Mouse (Mus musculus) G1E-ER4 (cell line): ENCODE data around the gene Mroh2a. TPM values are rescaled to one million over a fixed set of nuclear protein-coding genes. Genes with fewer than 3 reads are reported as not detected.

Experiments
- GATA1 ChIP-seq: IDR thresholded peaks from one replicate; pipeline ENCODE4 v1.8.0; 2012; ENCODE audit warnings: low read length, inconsistent platforms
- polyA plus RNA-seq: library from polyadenylated mRNA; stranded (reverse); fragments of >175 nt; gene quantifications from 2 replicates; pipeline ENCODE4 v1.2.3, GENCODE M21; 2012

Mroh2a gene
- polyA plus RNA-seq, 1 experiment, result not detected

DNA sequence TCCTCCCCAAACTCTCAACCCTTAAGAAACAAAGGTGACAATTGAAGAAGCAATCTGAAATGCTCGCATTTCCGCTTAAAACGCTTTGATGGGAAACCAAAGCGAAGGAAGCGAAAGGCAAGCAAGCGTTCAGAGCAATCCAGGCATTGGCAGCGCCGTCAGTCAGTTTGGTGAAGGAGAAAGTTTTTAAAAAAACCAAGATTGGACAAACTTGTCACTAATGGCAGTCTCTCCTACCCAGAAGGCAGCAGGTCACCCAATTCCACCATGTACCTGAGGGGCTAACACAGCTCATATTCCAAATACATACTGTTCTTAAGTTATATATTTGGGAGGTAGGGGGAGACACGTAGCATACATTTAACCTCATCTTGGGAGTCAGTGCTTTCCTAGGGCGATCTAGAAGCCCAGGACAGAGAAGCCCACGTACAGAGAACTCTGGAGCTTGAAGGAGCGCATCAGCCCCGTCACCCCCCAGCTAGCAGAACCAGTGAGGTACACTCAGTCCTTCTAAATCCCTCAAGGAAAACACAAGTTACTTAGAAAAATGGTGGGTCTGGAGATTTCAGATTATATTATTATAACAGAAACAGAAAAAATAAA, 48.4 kb downstream of the Mroh2a start:
- TF ChIP-seq GATA1, result no peak

DNA sequence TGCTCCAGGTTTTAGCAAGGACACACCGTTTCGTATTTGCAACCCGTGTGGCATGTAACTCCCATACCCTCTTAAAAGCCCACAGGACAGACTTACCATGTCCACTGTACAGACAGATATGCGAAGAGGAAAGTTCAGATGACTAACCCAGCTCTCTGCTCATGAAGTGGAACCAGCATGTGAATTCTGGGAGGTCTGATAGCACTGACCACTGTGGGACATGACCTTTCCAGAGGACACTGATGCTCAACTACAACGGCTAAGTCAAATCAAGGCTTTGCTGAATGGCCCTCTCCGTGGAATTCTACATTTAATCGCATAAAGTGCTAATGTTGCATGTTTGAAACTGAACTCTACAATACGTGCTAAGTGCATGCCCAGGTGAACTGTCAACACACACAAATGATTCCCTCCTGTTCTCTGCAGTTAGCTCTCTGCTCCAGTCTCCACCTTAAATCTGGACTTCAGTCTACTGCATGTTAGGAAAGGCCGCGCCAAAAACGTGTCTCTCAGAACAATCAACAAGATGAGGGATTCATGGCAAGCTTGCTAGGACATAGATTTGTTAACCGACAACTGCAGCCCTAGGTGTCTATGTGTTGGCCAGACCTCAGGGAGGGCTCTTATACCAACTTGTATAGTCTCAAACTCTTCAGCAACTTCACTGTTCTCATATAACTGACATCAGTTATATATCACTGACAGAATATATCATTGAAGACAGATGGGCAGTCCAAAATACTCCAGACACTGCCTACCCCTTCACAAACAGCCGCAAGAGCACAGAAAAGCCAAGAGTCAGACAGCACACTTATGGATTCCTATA, 49.1 kb downstream of the Mroh2a start:
- no peak for TF ChIP-seq GATA1

DNA sequence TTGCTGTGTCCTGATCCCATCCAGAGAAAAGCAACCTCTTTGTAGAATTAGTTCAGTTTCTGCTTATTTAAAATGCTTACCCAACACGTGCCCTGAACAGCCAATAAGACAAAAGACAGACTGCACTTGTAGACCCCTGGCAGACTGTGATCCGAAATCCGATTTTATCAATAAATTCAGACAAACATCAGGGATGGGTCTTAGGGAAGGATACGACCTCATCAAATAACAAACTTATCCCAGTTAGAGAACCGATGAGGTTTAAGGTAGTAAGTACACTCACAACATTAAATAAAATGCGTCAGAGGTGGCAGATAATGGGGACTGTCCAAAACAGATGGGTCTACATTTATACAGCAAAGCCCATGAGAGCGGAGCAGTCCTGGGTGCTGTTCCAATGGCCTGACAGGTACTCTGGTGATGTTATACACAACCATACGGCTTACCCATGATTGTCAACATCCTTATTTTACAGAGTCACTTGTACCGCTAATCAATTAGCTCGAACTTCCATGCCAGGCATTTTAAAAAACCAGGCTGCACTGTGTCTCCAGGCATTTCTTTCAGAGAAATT, 49.8 kb downstream of the Mroh2a start:
- TF ChIP-seq GATA1, result no peak

DNA sequence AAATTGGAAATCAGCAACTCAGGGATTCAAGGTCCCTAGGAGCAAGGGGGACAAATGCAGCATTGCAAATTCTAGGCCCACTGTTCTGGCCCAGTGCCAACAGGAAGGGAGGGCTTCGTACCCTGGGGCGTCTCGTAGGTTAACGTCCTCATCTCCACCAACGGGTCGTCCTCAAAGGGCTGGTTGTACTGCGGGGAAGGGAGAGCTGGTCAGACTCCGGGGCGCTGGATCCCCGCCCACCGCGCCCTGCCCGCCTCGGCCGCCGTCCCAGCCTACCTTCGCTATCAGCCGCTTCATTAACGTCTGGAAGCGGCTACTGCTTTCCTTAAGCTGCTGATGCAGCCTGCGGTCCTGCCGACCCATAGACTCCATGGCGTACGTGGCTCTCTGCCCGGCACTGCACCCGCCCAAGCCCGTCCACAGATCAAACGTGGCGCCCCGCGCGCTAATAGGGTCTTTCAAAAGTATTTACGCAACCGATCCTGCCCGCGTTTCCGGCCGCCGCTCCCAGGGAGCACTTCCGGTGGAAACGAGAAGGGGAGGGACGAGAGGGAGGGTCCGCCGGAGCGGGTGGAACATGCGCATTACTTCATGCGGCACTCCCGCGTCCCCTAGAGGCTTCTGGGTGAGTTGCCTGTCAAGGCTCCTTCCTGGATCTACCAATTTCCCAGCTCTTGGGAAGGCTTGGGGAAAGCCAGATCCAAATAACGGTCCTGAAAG, 50.5 kb downstream of the Mroh2a start, which contains the start of the genes Hjurp and Trpm8:
TSS of gene Hjurp (minus strand) at position 536 of the 720 bp plus-strand sequence.
TSS of gene Trpm8 (plus strand) at position 564 of the 720 bp plus-strand sequence.
- TF ChIP-seq GATA1, result no peak

DNA sequence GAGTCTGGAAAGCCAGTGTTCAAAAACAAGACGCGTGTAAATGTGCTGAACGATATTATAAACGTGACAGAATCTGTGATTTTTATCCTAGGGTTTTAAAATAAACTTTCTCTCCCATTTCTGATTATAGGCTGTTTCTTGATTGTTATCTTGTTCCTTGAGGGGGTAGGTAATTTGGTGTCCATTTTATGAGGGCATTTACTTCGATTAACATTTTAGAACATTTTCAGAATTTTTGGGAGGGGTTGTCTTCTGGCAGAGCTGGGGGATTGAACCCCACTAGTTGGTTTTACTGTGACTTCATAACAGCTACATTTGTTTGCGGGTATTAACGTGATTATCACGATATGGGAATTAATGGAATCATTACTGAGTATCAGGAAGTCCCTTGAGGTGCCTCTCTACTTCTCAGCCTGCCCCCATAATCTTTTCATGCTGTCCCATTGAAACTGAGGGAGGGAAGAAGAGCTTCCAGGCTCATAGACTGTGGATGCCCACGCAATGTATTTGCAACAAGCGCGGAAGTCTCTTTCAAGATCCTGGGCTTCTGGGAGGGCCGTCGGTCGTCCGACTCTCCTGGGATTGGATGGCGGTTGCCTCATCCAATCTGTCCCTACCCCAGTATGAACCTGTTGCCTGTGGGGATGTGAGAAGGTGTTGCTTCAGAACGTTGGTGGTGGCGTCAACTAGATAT, 51.2 kb downstream of the Mroh2a start:
- TF ChIP-seq GATA1, result no peak

DNA sequence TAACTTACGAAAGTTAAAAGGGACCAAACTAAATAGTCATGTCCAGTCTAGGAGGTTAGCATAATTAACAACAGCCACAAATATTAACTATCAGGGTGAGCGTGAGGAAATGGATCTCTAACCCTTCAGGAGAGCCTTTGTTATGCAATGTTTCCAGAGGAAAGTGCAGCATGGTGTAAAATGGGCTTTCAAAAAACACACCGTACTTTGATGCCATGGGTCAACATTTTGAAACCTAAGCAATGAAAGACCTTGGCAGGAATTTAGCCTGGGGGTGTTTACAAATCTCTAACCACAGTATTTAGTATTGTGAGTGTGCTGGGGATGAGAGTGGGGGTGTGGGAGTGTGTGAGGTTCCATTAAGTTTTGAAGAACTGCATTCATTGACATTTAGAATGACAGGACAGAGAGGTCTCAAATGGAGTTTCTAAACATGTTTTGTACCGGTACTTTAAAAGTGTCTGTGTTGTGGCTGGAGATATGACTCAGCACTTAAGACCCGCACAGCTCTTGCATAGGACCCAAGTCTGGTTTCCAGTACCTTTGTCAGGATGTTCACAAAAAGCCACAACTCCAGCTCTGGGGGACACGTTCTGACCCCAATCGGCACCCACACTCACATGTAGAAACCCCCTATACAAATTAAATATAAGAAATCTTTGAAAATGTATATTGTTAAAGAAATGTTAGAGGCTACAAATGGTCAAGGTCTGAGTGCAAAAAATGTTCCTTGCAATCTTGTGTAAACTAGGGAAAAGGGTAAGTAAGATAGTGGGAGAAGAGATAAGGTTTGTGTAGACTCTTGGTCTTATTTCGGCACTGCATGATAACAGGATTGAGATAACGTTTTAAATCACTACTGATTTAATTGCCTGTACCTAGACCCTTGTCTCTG, 52.6 kb downstream of the Mroh2a start:
- TF ChIP-seq GATA1, result no peak

DNA sequence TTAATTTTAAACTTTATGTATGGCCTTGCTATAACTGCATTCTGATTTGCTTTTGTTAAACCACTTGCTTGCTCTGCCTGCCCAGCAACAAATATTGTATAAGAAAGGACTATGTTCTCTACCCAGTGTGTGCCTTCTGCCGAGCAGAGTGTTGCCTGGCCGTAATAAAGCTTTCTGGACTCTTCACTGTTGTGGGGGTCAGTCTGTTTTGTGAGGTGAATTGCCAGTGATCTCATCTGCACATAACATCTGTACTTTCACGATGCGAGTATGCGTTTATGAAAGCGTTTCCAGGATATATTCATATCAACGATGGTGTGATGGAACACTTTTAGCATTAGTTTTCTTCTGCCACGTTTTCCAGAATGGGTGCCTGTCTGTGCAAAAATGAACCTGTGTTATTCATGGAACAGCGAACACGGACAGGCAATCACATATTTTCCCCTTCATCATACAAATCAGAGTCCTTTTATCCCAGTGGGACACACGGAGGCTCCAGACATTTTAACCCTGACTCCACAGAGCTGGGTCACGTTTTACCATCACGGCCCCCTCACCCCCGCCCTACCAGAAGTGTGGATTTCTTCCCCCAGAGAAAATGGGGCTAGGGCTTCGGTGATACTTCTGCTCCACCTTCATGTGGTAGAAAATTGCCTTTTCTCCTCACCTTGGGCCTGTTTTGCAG, 53.4 kb downstream of the Mroh2a start:
- no peak for TF ChIP-seq GATA1

DNA sequence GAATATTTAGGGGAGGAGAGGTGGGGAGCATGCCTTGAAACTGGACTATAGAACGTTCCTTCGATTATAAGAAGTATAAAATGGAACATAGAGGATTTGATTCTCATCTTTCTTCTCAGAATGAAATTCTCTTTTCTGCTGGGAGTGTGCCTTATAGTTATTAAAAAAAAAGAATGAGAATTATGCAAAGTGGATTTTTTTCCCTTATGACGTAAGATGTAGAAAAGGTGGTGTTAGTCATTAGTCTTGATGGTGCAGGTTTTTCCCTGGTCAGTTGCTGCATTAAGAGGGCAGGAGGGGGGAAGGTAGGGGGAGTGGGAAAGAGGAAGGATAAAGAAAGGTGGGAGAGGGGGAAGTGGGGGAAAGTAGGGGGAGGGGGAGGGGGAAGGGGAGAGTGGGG, 55.5 kb downstream of the Mroh2a start:
- TF ChIP-seq GATA1, result no peak

DNA sequence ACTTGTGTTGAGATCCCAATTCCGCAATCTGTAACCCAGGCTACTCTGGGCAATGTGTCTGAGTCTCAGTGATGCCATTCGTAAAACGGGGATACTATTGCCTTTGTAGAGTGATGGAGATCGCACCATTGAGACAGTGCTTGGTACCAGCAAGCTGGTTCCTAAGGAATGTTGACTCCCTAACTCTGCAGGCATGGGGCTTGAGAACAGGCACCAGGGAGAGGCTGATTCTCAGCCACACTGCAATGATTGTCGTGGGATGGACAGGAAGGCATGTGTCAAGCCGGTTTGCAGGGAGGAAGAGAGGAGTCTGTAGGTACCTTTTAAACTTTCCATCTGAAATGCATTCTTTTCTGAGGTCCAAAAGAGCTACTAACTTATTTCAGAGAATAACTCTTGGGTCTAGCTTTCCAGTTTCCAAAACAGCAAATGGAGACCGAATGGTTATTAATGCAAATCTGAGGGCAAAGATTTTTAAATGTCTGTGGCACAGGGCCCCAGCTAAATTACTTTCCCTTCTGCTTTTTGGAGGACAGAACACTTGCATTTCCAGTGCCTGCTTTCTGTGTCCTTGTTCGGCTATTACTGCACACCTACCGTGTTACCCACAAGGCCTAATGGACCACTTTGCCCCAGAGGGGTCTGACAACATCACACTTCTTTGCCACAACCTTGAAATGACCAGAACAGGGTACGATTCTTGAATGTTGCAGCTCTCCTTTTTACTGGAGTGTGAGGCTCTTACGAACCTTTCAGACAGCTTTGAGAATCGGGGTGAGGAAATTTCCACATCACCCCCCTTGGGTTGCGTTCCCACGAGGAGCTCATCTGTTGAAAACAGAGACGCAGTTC, 56.8 kb downstream of the Mroh2a start:
- no peak for TF ChIP-seq GATA1

DNA sequence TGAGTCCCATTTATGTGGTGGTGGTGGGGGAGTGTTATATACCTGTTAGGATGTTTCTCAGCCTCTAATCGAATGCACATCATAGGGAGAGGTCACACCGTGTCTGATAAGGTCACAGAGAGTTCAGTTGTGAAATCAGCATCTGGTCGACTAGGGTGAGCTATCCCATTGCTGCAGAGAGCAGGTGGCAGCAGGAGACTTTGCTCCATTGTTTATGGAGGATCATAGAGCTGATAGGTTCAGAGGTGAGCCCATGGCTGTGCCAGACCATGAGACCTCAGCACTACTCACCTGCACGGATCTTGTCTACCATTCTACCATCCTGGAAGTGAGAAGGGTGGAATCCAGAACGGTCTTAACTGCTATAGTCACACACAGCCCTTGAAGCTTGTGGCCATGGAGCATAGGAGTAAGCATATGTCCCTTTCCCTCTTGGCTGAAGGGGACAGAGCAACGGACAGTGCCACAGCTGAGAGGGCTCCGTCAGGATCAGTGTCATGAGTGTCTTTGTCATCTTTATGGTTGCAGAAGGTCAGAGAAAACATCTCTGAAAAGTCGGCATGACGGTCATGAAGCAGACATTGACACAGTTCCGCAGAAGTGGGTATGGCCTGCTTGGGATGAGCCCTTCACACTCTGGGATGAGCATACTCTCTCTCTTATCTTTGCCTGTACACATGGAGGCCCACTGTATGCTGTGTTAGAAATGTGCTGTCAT, 57.6 kb downstream of the Mroh2a start:
- TF ChIP-seq GATA1, result no peak

DNA sequence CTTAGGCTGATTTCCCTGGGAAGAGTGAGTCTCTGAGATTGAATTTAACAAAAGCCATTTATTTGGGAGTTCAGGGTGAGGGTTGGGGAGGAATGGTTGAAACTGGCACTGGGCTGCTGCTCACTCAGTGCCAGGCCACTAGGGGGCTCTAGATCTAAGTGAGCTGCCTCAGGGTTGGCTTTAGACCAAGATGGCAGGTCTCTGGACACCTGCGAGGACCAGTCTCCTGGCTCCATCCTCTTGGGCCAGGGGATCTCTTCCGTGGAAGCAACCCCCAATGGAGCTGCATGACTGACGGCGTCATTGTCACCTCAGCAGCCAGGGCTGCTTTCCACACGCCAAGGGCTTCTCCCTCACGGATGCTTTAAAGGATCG, 58.1 kb downstream of the Mroh2a start:
- TF ChIP-seq GATA1, result no peak

DNA sequence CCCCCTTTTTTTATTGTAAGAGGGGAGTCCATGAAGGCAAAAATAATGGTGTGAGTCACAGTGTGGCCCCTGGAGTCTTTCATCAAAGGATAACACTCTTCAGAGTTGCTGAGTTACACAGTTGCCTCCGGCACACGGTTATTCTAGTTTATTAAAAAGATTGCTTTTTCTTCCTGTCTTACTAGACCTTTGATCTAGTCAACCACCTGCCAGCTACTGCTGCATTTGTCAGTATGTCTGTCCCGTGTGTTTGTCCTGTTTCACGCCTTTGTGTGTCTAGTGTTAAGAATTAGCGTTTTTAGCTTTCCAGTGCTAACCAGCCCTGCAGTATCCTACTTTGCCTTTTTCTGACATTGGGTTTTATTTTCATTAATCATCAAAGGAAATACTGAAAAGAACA, 58.9 kb downstream of the Mroh2a start:
- TF ChIP-seq GATA1, result no peak
